In the genomic region with DNA sequence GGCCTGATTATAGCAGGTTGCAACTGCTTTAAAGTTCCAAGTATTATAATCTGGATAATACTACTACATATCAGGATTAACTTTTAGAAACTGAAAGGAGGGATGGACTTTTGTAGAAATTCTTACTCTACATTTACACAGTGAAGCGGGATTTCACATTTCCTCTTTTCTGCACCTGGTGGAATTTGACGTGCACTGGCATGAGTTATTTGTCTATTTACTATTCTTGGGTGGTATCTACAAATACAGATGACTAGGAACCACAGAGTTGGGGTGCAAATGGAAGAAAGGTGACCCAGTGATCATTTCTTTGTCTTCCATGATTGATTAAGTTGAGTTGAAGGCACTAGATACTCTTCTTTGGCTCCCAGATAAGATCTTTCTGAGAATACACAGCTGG, we compare ENCODE assay signal across 24 mouse cellular contexts.
"Had no signal": no experiment of that assay in that cellular context is flagged by ENCODE, and none has a peak within 500 bp of the region (broad histone marks: within the 10 kb centered on the region; RNA-seq: fewer than 3 reads in every experiment).

No protein-coding gene starts in this region.

- H3K27ac ChIP-seq: gastrocnemius, adult 2 months; heart, embryonic 10.5 days; hindbrain, embryonic 10.5 days; hindbrain, embryonic 12.5 days; hindbrain, embryonic 14.5 days; intestine, embryonic 15.5 days; layer of hippocampus, adult 2 months; left cerebral cortex, adult 2 months; limb, embryonic 13.5 days; limb, embryonic 15.5 days had no signal

- H3K4me2 ChIP-seq: heart, embryonic 12.5 days; hindbrain, embryonic 12.5 days; hindbrain, embryonic 14.5 days; intestine, embryonic 15.5 days; limb, embryonic 13.5 days; limb, embryonic 15.5 days had no signal

- H3K4me1 ChIP-seq: heart, embryonic 10.5 days; heart, embryonic 12.5 days; hindbrain, embryonic 10.5 days; hindbrain, embryonic 12.5 days; intestine, embryonic 15.5 days; limb, embryonic 13.5 days; limb, embryonic 15.5 days had no signal

- DNase-seq: gastrocnemius, adult 2 months; gastrocnemius, postnatal 10 days; gastrocnemius, postnatal 25 days; heart, adult 18-20 months; heart, postnatal 10 days; heart, postnatal 4 days; kidney, adult 18-20 months; kidney, adult 8-10 months; kidney, postnatal 10 days; kidney, postnatal 25 days; kidney, postnatal 4 days had no signal

- H3K27me3 ChIP-seq: heart, embryonic 12.5 days; hindbrain, embryonic 12.5 days; intestine, embryonic 15.5 days; limb, embryonic 13.5 days; limb, embryonic 15.5 days had no signal

- H3K9me3 ChIP-seq: heart, embryonic 10.5 days; heart, embryonic 12.5 days; hindbrain, embryonic 10.5 days; hindbrain, embryonic 12.5 days; intestine, embryonic 15.5 days; limb, embryonic 13.5 days; limb, embryonic 15.5 days had no signal

- H3K4me3 ChIP-seq: gastrocnemius, adult 2 months; heart, embryonic 10.5 days; heart, embryonic 12.5 days; hindbrain, embryonic 10.5 days; hindbrain, embryonic 12.5 days; intestine, embryonic 15.5 days; layer of hippocampus, adult 2 months; left cerebral cortex, adult 2 months; limb, embryonic 13.5 days; limb, embryonic 15.5 days had no signal

- H3K9ac ChIP-seq: heart, embryonic 12.5 days; hindbrain, embryonic 12.5 days; hindbrain, embryonic 14.5 days; intestine, embryonic 15.5 days; limb, embryonic 13.5 days; limb, embryonic 15.5 days had no signal

- H3K36me3 ChIP-seq: heart, embryonic 10.5 days; heart, embryonic 12.5 days; hindbrain, embryonic 10.5 days; hindbrain, embryonic 12.5 days; intestine, embryonic 15.5 days; limb, embryonic 13.5 days; limb, embryonic 15.5 days had no signal

- ATAC-seq: hindbrain, embryonic 16.5 days; inflammation-experienced regulatory T-cells, adult 6 months; intestine, embryonic 15.5 days; intestine, postnatal 0 days had no signal
